Mouse (Mus musculus) c-Kit-positive CD71-negative TER-119-negative erythroid progenitor cells, embryonic 14.5 days (primary cell): ENCODE data around the gene Padi6.
A peak's percentile ranks its signal among the peaks of the same experiment; 100 is the strongest.

Experiments used
- DNase-seq: peaks from one replicate; pipeline ENCODE4 v3.0.0-alpha.2; 2013; ENCODE audit warnings: low read depth

Gene Padi6

DNA sequence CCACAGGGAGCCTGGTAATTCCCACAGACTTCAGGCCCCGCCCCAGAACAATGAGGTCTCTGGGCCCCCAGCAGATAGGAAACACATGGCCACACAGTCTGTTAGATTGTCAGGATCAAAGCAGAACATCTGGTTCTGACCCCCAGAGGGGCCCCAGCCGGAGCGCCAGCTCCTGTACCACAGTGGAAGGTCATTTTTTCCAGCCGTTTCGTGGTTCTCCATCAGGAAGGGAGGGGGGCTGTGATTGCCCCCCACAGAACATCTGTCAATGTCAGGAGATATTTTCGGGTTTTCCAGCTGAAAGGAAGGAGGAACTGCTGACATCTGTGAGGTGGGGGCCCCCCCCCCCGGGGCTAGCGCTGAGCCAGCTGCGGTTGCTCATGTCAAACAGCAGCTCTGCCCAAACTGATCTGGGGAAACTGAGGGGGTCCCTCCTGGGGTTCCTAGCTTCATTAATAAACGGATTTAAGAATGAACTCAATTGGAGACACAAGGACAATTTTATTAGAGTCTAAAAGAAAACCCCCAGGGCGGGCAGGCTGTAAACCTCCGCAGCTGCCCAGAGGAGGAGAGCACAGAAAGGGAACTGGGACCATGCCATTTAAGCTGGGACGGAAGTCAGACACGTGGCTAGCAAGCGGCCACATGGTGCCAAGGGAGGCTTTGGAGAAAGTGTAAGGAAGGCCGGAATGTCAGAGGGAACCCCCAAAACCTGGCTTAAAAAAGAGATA, 58.1 kb downstream of the Padi6 start:
- peak; percentile 71 for DNase-seq

DNA sequence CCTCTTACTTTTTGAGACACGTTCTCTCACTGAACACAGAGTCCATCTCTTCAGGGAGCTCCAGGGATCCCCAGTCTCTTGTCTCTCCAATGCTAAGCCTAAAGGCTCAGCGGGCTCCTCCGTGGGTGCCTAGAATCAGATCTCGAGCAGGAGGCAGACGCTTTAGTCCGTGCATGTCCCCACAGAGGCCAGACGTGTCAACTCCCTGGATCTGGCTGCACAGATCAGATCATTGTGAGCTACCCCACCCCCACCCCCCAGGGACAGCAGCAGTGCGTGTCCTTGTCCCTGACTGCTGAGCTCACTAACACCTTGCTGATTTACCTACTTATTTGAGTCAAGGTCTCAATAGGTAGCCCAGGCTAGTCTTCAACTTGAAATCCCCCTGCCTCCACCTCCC, 58.8 kb downstream of the Padi6 start:
- no peak for DNase-seq

DNA sequence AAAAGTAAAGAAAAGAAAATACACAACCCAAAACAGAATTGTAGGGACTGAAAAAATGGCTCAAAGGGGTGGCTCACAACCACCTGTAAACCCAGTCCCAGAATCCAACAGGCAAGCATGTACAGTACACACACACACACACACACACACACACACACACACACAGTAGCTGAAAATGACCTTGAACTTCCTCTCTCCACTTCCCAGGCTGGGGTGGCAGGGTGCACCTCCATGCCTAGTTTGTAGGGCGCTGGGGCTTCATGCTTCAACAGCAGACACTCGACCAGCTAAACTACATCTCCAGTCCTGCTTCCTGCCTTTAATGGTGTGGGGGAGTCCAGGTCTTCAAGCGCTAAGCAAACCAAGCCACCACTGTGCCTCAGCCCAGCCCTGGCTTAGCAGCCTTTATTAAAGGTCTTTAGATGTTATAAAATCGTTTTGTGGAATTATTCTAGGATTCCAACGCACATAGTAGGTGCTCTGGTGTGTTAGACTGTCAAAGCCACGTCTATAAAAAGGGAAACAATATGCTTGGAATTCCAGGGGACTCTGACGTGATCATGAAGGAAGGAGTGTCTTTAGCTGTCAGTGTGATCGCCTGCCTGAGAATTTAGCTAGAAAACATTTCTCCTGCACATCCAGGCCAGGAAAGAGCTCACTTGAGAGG, 61.6 kb downstream of the Padi6 start:
- DNase-seq = no peak

DNA sequence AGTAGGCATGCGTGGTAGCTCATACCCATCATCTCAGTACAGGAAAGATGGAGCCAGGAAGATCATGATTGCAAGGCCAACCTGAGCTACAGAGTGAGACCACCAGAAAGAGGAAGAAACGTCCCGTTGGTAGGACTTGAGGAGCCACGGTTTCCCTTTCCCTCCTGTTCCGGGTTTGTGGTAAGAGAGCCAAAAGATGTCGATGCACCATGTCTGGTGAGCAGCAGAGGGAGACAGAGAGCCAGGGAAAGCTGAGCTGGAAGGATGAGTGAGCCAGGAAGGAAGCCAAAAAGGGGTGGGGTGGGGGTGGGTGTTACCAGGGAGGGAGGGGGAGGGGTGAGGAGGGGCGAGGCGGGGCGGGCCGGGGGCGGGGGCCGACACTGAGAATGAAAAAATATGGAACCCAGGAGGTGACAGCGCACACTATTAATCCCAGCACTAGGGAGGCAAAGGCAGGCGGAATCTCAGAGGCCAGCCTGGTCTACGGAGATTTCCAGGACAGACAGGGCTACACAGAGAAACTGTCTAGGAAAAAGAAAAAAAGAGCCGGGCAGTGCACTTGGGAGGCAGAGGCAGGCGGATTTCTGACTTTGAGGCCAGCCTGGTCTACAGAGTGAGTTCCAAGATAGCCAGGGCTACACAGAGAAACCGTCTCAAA, 62.6 kb downstream of the Padi6 start:
- DNase-seq = peak; percentile 87

DNA sequence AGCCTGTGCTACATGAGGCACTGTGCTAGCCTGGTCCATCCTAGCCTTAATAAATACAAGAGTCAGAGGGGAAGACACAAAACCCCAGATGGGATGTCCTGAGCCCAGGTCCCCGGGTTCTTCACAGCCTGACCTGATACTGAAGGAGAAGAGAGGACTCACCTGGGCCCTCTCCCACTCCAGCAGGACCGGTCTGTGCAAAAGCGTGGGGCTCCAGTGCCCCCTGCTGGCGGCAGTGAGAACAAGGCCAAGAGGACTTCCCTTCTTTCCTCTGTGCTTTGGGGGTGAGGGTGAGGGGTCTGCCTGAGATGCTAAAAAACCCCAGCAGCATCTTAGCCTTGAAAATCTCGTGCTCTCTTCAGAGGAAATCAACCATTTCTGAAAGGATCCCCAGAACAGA, 63.4 kb downstream of the Padi6 start:
- no peak for DNase-seq
